Mouse (Mus musculus): ENCODE results near the gene Gm28047. TPM values are rescaled to one million over a fixed set of nuclear protein-coding genes. Genes with fewer than 3 reads are reported as not detected.
"Not testable (repeated sequence)": the region's sequence is repeated elsewhere in the genome, so short reads cannot be mapped to it uniquely, and the experiment has no call there.

The Gm28047 gene
- polyA plus RNA-seq, 1 experiment from 2014 or later = not detected

DNA sequence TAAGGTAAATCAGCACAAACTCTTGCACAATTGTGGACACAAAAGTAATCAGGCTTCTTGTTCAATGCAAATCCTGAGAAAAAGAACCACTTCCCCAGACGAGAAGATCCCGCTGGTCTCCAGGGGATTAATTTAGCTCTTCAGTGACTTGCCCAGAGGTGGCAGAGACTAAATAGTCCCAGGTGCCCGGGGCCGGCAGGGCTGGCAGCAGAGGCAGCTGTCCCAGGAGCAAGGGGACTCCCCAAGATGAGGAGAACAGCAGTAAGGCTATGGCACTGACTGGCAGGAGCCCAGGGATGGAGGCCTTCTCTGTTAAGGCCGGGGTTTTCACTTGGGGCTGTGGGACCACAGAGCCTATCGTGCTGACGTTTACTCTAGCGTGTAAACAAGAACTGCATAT, 39.0 kb upstream of the Gm28047 start:
- Histone ChIP-seq H3K9ac (no peak overlapping the region), H3K27ac (no peak overlapping the region), H3K4me3 (replicated peaks; ENCODE audit: low read length) (no peak overlapping the region), H3K27me3 (ENCODE audit: control insufficient read depth, insufficient read depth, low read length) (no peaks in the 10 kb centered on the region), H3K9me3 (ENCODE audit: control insufficient read depth, low read length) (no peaks in the 10 kb centered on the region), H3K4me2 (replicated peaks) (no peak overlapping the region), H3K4me1 (replicated peaks; ENCODE audit: control insufficient read depth, insufficient read depth, low read length) (no peaks in the 10 kb centered on the region), H3K36me3 (replicated peaks; ENCODE audit: control insufficient read depth, insufficient read depth) (peaks cover 73% of the 10 kb centered on the region)
- 86% methylated on average over 8 of the region's 8 CpGs for WGBS
- ATAC-seq (ENCODE audit: low FRiP score) (no peak), DNase-seq (ENCODE audit: low spot score) (no peak)

DNA sequence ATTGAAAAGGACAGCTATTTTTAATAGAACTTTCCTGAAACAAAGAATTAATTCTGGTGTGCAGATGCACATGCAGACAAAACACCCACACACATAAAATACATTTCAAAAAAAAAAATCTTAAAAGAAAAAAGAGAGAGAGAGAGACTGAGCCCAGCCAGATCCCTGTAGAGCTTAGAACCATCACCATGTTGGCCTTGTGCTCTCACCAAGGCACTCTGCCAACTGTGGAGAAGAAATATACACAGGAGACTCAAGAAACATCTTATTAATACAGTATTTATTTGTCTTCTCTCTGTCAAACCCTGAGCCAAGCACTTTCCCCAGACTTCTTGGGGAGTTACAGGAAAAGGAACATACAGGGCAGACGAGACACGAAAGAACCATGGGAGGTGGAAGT, 37.7 kb upstream of the Gm28047 start:
- ATAC-seq (ENCODE audit: low FRiP score); H3K9me3 ChIP-seq (ENCODE audit: control insufficient read depth, low read length); H3K4me1 ChIP-seq (replicated peaks; ENCODE audit: control insufficient read depth, insufficient read depth, low read length); H3K4me2 ChIP-seq (replicated peaks); H3K4me3 ChIP-seq (replicated peaks; ENCODE audit: low read length); DNase-seq (ENCODE audit: low spot score); H3K27ac ChIP-seq; H3K27me3 ChIP-seq (ENCODE audit: control insufficient read depth, insufficient read depth, low read length); H3K9ac ChIP-seq: not testable (repeated sequence)
- peaks cover 69% of the 10 kb centered on the region for H3K36me3 ChIP-seq (replicated peaks; ENCODE audit: control insufficient read depth, insufficient read depth)
- whole genome bisulfite sequencing = no CpG with 5 or more reads among the region's 2 CpGs

- H3K9ac ChIP-seq = no peak overlapping the region
- H3K9me3 ChIP-seq (ENCODE audit: control insufficient read depth, low read length) = no peaks in the 10 kb centered on the region
- no peak overlapping the region for H3K4me3 ChIP-seq (replicated peaks; ENCODE audit: low read length)
- peak overlapping the region; percentile 79; the same call in 1 of the 2 replicates for H3K27ac ChIP-seq
- no peak for ATAC-seq (ENCODE audit: low FRiP score)
- no peak for DNase-seq (ENCODE audit: low spot score)
- peaks cover 24% of the 10 kb centered on the region for H3K36me3 ChIP-seq (replicated peaks; ENCODE audit: control insufficient read depth, insufficient read depth)
- 83% methylated on average over 3 of the region's 3 CpGs for WGBS
- no peaks in the 10 kb centered on the region for H3K27me3 ChIP-seq (ENCODE audit: control insufficient read depth, insufficient read depth, low read length)
- no peak overlapping the region for H3K4me2 ChIP-seq (replicated peaks)
- H3K4me1 ChIP-seq (replicated peaks; ENCODE audit: control insufficient read depth, insufficient read depth, low read length) = peaks cover 11% of the 10 kb centered on the region; the same call in 1 of the 2 replicates
Observed at GRCm38 (mm10) chr15:102657926-102658381, 33.1 kb upstream of the Gm28047 start.

DNA sequence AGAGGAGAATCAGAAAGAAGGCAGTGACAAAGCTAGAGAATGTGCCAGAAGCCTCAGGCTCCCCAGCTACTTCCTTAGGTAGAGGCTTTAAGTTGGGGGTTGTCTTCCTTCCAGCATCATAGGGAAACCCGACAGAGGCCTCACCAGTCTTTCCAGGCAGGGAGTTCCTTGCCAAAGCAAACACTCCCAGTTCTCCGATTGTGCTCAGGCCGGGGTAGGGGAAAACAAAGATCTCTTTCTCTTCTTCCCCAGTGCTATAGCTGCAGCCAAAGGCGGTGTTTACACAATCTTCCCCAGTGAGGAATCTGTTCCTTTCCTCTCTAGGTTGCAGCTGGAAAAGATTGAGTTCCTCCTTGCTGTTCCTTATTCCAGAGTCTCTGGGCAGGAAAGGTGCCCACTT, 31.8 kb upstream of the Gm28047 start:
- Histone ChIP-seq H3K27me3 (ENCODE audit: control insufficient read depth, insufficient read depth, low read length) (no peaks in the 10 kb centered on the region), H3K4me3 (replicated peaks; ENCODE audit: low read length) (no peak overlapping the region), H3K4me2 (replicated peaks) (no peak overlapping the region), H3K4me1 (replicated peaks; ENCODE audit: control insufficient read depth, insufficient read depth, low read length) (peaks cover 11% of the 10 kb centered on the region; the same call in 1 of the 2 replicates), H3K9me3 (ENCODE audit: control insufficient read depth, low read length) (no peaks in the 10 kb centered on the region), H3K9ac (no peak overlapping the region), H3K27ac (peak overlapping the region; percentile 79), H3K36me3 (replicated peaks; ENCODE audit: control insufficient read depth, insufficient read depth) (peaks cover 13% of the 10 kb centered on the region)
- WGBS = 13% methylated on average over 4 of the region's 4 CpGs
- DNase-seq (ENCODE audit: low spot score) (peak; percentile 52), ATAC-seq (ENCODE audit: low FRiP score) (peak; percentile 37; the same call in 1 of the 2 replicates)

- not testable (repeated sequence) for H3K27me3 ChIP-seq (ENCODE audit: control insufficient read depth, insufficient read depth, low read length); H3K4me1 ChIP-seq (replicated peaks; ENCODE audit: control insufficient read depth, insufficient read depth, low read length); H3K9me3 ChIP-seq (ENCODE audit: control insufficient read depth, low read length); H3K27ac ChIP-seq; H3K4me3 ChIP-seq (replicated peaks; ENCODE audit: low read length); H3K4me2 ChIP-seq (replicated peaks); H3K9ac ChIP-seq; H3K36me3 ChIP-seq (replicated peaks; ENCODE audit: control insufficient read depth, insufficient read depth); ATAC-seq (ENCODE audit: low FRiP score); DNase-seq (ENCODE audit: low spot score)
- 90% methylated on average over 8 of the region's 9 CpGs for WGBS
Observed at GRCm38 (mm10) chr15:102651928-102652660, 27.2 kb upstream of the Gm28047 start.

DNA sequence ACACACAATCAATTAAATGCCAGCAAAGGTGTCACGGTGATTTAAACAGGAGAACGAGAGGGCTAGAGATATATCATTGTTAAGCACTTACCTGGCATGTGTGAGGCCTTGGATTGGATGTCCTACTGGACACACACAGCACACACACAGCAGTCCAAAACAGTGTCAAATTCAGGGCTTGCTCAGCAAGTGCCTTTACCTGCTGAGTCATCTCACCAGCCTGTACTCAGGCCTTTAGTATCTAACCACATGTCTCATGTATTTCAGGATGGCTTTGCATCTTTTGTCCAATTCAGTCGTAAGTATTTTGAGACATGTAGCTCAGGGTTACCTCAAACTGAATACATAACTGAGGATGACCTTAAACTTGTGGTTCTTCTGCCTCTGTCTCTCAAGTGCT, 26.2 kb upstream of the Gm28047 start:
- no peaks in the 10 kb centered on the region for H3K36me3 ChIP-seq (replicated peaks; ENCODE audit: control insufficient read depth, insufficient read depth)
- no peaks in the 10 kb centered on the region for H3K9me3 ChIP-seq (ENCODE audit: control insufficient read depth, low read length)
- no peak overlapping the region for H3K4me2 ChIP-seq (replicated peaks)
- H3K27me3 ChIP-seq (ENCODE audit: control insufficient read depth, insufficient read depth, low read length) = no peaks in the 10 kb centered on the region
- no peak overlapping the region for H3K9ac ChIP-seq
- no peak overlapping the region for H3K27ac ChIP-seq
- H3K4me1 ChIP-seq (replicated peaks; ENCODE audit: control insufficient read depth, insufficient read depth, low read length) = no peaks in the 10 kb centered on the region; the same call in 1 of the 2 replicates
- no peak for DNase-seq (ENCODE audit: low spot score)
- no peak overlapping the region for H3K4me3 ChIP-seq (replicated peaks; ENCODE audit: low read length)
- no peak for ATAC-seq (ENCODE audit: low FRiP score)
- 84% methylated on average over 3 of the region's 3 CpGs for WGBS

DNA sequence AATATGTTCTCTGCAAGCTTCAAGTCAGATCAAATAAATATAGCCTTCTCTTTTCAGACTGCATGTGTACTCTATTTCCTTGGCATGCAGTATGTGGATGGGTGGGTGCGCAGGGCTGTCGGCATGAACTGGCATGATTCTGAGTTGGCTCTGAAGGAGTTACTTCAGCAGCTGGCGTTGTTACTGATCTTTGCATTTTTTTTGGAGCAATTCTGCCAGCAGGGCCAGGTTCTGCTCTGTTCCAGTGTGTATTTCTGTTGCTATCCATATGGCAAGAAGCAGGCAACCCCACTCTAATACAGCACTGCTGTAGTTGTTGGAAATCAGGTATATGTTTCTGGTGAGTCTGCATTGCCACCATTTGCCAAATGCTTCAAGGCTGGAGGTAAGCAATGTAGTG, 10.9 kb upstream of the Gm28047 start:
- Histone ChIP-seq H3K36me3 (replicated peaks; ENCODE audit: control insufficient read depth, insufficient read depth) (no peaks in the 10 kb centered on the region), H3K27me3 (ENCODE audit: control insufficient read depth, insufficient read depth, low read length) (no peaks in the 10 kb centered on the region), H3K4me3 (replicated peaks; ENCODE audit: low read length) (no peak overlapping the region), H3K9me3 (ENCODE audit: control insufficient read depth, low read length) (no peaks in the 10 kb centered on the region), H3K4me2 (replicated peaks) (no peak overlapping the region), H3K9ac (no peak overlapping the region), H3K27ac (no peak overlapping the region), H3K4me1 (replicated peaks; ENCODE audit: control insufficient read depth, insufficient read depth, low read length) (no peaks in the 10 kb centered on the region)
- 76% methylated on average over 3 of the region's 3 CpGs for WGBS
- DNase-seq (ENCODE audit: low spot score) (no peak), ATAC-seq (ENCODE audit: low FRiP score) (no peak)

DNA sequence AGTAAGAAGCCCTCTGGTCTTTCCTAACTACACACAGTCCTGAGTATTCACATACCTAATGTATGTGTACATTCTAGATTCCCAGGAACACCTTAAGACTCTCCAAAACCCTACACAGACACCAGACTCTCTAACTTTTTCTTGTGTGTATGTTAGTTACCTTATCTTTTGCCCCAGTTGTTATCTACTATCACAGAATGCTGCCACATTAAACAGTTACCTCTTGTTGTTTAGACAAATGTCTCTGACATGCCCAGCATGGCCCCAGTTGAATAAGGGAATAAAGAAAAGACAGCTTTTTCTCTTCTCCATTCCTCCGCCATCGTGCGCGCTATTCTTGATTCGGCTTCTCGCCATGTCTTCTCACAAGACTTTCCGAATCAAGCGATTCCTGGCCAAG, 9.8 kb upstream of the Gm28047 start:
- DNase-seq (ENCODE audit: low spot score) (no peak), ATAC-seq (ENCODE audit: low FRiP score) (no peak)
- Histone ChIP-seq H3K9me3 (ENCODE audit: control insufficient read depth, low read length) (no peaks in the 10 kb centered on the region), H3K4me2 (replicated peaks) (no peak overlapping the region), H3K4me3 (replicated peaks; ENCODE audit: low read length) (no peak overlapping the region), H3K27ac (no peak overlapping the region), H3K4me1 (replicated peaks; ENCODE audit: control insufficient read depth, insufficient read depth, low read length) (no peaks in the 10 kb centered on the region), H3K9ac (no peak overlapping the region), H3K36me3 (replicated peaks; ENCODE audit: control insufficient read depth, insufficient read depth) (no peaks in the 10 kb centered on the region), H3K27me3 (ENCODE audit: control insufficient read depth, insufficient read depth, low read length) (no peaks in the 10 kb centered on the region)
- 96% methylated on average over 8 of the region's 8 CpGs for WGBS

- peak overlapping the region; percentile 83 for H3K4me2 ChIP-seq (replicated peaks)
- peak overlapping the region; percentile 69 for H3K9ac ChIP-seq
- H3K27me3 ChIP-seq (ENCODE audit: control insufficient read depth, insufficient read depth, low read length) = no peaks in the 10 kb centered on the region
- no peaks in the 10 kb centered on the region for H3K36me3 ChIP-seq (replicated peaks; ENCODE audit: control insufficient read depth, insufficient read depth)
- DNase-seq (ENCODE audit: low spot score) (no peak), ATAC-seq (ENCODE audit: low FRiP score) (no peak; the same call in 1 of the 2 replicates)
- no peaks in the 10 kb centered on the region for H3K9me3 ChIP-seq (ENCODE audit: control insufficient read depth, low read length)
- H3K4me1 ChIP-seq (replicated peaks; ENCODE audit: control insufficient read depth, insufficient read depth, low read length) = peaks cover 10% of the 10 kb centered on the region
- H3K4me3 ChIP-seq (replicated peaks; ENCODE audit: low read length) = peak overlapping the region; percentile 60
- 1% methylated on average over 18 of the region's 18 CpGs for WGBS
- peak overlapping the region; percentile 94; the same call in 1 of the 2 replicates for H3K27ac ChIP-seq
Observed at GRCm38 (mm10) chr15:102625687-102626055, 804 bp upstream of the Gm28047 start.
